Mouse (Mus musculus) embryonic stem cell, embryonic (primary cell): ENCODE measurements around the gene Snx30.

Experiments used
- CTCF ChIA-PET, 4 experiments: fragments of 300-600 bp in 2 of 4; fragments of 350-600 bp in 2 of 4; sonication (Branson Sonifier 250); formaldehyde crosslinking; loops; one replicate each; lab custom pipeline; 2022; ENCODE audit warnings: inconsistent platforms in 2 of 4; lab: Charles Lee
- POLR2A ChIA-PET, 4 experiments: fragments of 300-600 bp in 2 of 4; fragments of 350-600 bp in 2 of 4; sonication (Branson Sonifier 250); formaldehyde crosslinking; loops; one replicate each; lab custom pipeline; 2022; ENCODE audit warnings: antibody characterized with exemption in 4 of 4, inconsistent platforms in 1 of 4; lab: Charles Lee

The Snx30 gene

DNA sequence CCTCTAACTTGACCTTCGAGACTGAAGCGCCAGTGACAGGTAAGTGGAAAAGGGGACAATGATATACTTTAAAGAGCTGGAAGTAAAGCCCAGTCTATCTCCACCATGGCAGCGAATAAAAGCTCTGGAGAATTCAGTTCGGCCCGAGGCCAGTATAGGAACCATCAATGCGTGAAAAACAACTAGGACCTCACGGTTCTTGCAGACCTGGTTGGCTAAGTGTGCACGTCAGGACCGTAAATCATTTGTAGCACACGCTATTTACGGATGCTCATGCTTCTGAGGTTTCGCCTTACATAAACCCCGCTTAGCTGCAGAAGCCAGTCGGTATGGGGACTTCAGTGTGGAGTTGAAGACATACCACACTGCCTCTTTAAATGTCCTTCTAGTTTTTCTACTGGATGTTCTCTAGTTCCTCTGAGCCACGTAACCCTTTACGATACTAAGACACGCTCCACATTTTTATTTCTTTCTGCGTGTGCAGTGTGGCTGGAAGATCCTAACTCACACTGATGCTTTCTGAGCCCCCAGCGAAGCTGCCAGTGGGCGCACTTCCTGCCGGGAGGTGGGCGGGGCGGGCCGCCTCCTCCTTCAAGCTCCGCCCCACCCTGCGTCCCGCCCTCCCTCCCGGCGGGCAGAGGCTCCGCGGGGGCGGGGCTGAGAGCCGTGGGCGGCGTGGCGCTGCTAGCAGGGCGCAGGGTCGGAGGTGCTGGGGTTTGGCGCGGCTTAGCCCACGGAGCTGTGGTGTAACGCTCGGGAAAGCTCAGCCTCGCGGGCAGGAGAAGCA lies at the start of gene Snx30:
Snx30 (plus strand) TSS at position 660 of the 787 bp plus-strand sequence.
- CTCF ChIA-PET = interaction anchor here in 3 of 4 experiments (0.6 to 1.2 kb wide), 14 partner anchors 8 to 123 kb away, joined by 3 to 9 read pairs (median 3); no protein-coding TSS in a partner anchor

DNA sequence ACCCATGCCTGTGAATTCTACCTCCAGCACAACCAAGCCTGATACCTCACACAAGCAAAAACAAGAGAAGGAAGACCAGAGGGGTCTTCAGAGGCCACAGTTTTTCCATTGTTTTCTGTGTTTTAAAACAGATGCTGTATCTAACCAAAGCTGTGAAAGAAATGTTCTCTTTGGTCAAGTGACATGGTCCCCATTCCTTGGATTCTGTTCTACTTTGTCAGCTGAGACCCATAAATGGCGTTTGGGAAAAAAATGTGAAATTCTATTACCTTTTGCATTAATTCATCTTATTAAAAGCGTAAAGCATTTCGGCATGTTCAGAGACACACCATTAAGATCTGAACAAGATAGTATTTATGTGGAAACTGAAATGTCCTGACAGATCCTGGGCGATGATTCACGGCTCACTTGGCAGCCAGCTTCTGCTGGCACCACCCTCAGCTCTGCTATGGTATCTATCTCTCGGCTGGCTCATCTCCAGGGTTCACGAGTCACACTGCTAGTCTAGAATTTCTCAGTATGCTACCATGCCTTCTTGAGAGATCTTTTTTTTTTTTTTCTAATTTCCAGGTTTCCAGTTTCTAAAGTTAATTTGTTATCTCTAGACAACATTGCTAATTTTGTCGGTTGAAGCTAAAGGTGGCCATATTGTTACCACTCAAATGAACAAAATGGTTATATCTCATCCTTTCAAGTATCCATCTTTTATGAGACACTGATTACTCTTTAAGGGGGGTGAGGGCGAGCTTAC lies 49.1 kb upstream of the Snx30 start:
- CTCF ChIA-PET = interaction anchor here in 1 of 4 experiments (0.6 to 0.7 kb wide), 2 partner anchors 72 to 113 kb away, joined by 3 read pairs; no protein-coding TSS in a partner anchor
- POLR2A ChIA-PET = interaction anchor here in 2 of 4 experiments (0.6 to 1.5 kb wide), 4 partner anchors 8 to 354 kb away, joined by 3 to 4 read pairs (median 3); no protein-coding TSS in a partner anchor

More for the DNA sequence above, at the start of gene Snx30:
- POLR2A ChIA-PET = interaction anchor here in 3 of 4 experiments (0.7 to 4.5 kb wide), 62 partner anchors 8 to 384 kb away, joined by 3 to 62 read pairs (median 5); partner anchors contain the start of genes E130308A19Rik (in 2 of the 3), Slc46a2 (in 2 of the 3), Hsdl2 (in 1 of the 3) and Mup6 (in 1 of the 3)

DNA sequence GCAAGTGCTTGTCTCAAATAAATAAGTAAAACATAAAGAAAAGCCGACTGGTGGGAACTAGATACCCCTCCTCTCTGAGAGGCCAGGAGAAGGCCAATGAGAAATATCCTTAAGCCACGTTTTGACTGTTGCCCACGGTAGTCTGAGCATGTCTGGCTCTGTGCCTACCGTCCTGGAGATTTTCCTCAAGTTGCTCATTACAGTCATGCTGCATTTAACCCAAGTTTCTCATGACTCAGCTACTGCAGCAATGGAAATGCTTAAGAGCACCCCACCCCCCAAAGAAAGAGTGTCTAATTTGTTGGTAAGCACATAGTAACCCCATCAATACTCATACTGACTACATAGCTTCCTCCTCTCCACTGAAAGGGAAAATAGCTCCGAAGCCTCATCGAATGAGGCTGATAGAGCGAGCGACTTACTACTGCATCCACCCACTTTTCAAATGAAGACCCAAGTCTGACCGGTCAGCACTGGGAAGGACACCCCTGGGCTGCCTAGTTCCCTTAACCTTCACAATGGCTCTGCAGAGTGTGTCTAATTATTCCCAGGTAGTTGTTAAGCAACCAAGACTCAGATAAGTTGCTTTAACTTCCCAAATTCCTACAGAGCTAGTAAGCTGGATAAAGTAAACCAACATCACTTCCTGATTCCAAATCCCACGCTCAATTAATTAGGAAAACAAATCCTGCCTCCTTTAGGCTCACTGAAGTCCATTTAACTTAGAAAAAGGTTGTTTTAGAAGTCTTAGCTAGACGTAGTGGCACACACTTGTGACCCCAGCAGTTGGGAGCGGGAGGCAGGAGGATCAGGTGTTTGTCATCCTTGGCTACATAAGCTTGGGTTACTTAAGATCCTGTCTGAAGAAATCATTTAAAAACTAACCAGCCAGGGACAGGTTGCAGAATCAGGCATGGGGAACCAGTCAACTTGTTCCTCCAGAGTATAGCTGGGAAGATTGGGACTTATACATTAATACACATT lies 47.9 kb upstream of the Snx30 start:
- CTCF ChIA-PET = interaction anchor here in 2 of 4 experiments (0.6 kb wide), 3 partner anchors 71 to 436 kb away, joined by 3 to 4 read pairs (median 3); no protein-coding TSS in a partner anchor

DNA sequence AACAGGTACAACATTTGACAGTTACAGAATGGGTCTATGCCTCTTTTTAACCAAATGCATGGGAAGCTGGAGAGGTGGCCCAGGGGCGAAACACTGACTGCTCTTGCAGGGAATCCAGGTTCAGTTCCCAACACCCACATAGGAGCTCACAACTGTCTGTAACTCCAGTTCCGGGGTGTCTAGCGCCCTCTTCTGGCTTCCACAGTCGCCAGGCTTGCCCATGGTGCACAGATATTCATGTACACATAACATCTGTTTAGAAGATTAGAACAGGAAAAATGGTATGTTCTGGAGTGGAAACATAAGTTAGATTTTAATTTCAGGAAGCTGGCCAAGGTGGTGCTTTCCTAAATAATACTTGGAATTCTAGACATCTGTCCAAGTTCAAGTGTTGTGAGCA lies 45.6 kb upstream of the Snx30 start:
- ChIA-PET CTCF (interaction anchor here (0.5 to 2.8 kb wide), 30 partner anchors 10 to 900 kb away, joined by 3 to 13 read pairs (median 4); no protein-coding TSS in a partner anchor), POLR2A (interaction anchor here (0.6 to 1.7 kb wide), 9 partner anchors 12 to 181 kb away, joined by 3 to 5 read pairs (median 3); partner anchors contain the start of gene E130308A19Rik (in 2 of the 4))

More for the DNA sequence above, 47.9 kb upstream of the Snx30 start:
- POLR2A ChIA-PET = interaction anchor here in 2 of 4 experiments (0.6 to 1.6 kb wide), 7 partner anchors 10 to 584 kb away, joined by 3 to 4 read pairs (median 3); no protein-coding TSS in a partner anchor

DNA sequence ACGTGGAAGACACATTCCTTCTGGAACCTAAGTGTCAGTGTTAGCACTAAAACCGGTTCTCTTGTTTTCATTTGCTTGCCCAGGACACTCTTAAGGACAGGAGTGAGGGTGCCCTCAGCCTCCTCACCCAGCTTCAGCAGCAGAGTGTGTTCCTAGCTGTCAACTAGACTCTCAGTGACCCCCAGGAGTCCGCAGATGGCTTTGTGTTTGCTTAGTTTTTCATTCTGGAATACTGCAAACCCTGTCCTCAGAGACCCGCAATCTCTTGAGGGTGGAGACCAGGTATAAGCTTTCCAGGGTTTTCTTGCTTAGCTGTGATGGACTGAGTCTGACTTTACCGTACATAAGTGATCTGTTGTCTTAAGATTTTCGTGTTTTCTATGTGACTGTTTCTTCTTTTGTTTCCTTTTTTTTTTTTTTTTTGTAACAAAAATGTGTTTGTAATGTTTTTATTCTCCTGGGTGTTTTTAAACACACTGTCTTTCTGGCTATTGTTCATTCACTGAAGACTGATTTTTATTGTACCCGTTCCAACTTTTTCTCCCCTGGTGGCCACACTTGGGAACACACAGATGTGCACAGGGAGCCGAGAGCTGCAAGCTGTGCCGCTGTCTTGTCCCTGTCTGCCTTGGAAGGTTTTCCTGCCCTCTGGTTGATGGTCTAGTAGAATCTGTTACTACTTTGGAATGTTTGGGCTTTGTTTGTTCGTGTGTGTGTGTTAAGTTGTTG lies 44.8 kb upstream of the Snx30 start:
- POLR2A ChIA-PET = interaction anchor here in 3 of 4 experiments (0.7 to 1.7 kb wide), 9 partner anchors 11 to 326 kb away, joined by 3 to 6 read pairs (median 3); partner anchors contain the start of gene E130308A19Rik (in 2 of the 3)
- CTCF ChIA-PET = interaction anchor here (0.6 to 2.8 kb wide), 52 partner anchors 9 to 1811 kb away, joined by 3 to 13 read pairs (median 4); partner anchors contain the start of gene Snx30 (in 1 of the 4)

DNA sequence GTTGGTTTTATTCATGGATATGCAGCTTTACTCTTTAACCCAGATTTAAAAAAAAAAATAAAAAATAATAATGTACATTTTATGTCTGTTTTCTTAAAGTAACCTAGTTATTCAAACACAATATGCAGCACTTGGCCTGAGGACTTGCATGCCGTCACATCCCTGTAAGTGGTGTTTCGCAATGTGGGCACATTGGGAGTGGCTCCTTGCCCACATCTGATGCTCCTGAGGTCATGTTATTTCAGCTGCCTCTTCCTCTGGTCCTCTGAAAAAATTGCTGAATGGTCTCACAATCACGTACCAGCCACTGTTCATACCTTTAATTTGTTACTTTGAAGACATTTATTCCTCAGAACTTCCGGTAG lies 44.3 kb upstream of the Snx30 start:
- POLR2A ChIA-PET = interaction anchor here in 1 of 4 experiments (0.7 to 1.7 kb wide), 5 partner anchors 10 to 326 kb away, joined by 3 to 6 read pairs (median 3); no protein-coding TSS in a partner anchor
- CTCF ChIA-PET = interaction anchor here (0.6 to 2.8 kb wide), 36 partner anchors 9 to 1810 kb away, joined by 3 to 13 read pairs (median 6); partner anchors contain the start of gene Snx30 (in 1 of the 4)

DNA sequence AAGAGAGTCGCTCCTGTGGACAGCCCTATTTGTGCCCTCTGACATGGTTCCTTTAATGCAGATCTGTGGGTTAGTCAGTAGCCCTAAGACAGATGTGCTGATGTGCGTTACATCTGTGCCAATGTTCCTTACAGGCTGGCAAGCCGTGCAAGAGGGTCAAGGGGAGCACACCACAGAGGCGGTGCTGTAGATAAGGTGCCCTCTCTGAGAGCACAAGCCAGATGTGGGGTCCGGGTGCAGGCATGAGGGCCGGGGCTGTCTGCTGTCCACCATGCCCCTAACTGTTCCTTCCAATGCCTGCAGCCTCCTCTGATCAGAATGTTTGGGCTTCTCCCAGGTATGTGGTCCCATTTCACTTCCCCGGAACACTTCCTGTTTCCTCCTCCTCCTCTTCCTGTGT lies 40.7 kb upstream of the Snx30 start:
- ChIA-PET POLR2A (interaction anchor here in 1 of 4 experiments (1.7 kb wide), 1 partner anchor 18 kb away, joined by 6 read pairs; no protein-coding TSS in a partner anchor), CTCF (no interaction called here)

DNA sequence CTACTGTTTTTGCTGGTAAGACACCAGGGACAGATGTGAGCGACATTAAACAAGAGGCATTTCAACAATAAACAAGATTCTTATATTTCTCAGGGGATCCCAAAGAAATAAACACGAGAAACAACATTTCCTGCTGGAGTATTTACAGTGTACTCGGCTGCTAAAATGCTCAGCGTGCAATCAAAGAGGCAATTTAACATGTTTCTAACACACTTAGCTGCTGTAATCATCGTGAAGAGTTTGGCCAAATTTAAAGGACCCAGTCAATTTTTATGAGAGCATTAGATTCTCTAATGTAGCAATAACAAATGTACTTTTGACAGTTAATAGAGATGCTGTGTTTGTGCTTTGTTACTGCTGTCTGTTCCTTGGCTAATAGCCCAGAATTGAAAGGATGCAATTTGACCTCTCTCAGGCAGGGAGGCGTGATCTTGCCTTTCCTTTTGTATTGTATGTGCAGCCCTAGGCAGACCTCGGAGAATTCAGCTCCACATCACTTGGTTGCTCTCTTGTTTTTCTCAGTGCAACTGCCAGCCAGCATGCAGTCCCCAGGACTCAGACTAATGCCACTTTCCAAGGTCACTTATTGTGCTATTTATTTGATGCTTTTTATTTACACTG lies 40.1 kb upstream of the Snx30 start:
- ChIA-PET POLR2A (interaction anchor here in 3 of 4 experiments (0.5 to 1.7 kb wide), 4 partner anchors 11 to 372 kb away, joined by 3 to 6 read pairs (median 4); no protein-coding TSS in a partner anchor), CTCF (interaction anchor here in 1 of 4 experiments (0.7 kb wide), 1 partner anchor 576 kb away, joined by 7 read pairs; the partner anchor contains the start of gene Ugcg)

DNA sequence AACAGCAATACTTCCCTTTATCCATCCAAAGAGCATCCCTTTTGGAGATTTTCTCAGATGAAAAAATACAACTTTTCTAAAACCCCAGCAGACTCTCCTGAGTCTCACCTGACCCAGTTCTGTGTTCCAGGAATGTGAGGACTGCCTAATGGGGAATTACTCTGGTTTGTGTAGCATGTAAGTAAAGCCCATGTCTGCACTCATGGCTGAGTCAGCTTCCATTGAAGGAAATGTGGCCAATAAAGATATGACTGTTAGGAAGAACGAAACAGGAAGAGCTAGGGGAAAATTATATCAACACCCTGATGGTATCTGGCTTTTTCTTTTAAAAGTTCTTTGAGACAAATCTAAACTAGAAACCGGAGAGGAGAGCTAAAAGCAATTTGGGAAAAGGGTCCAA lies 37.9 kb upstream of the Snx30 start:
- CTCF ChIA-PET = interaction anchor here in 1 of 4 experiments (1.4 kb wide), 1 partner anchor 13 kb away, joined by 3 read pairs; no protein-coding TSS in a partner anchor

DNA sequence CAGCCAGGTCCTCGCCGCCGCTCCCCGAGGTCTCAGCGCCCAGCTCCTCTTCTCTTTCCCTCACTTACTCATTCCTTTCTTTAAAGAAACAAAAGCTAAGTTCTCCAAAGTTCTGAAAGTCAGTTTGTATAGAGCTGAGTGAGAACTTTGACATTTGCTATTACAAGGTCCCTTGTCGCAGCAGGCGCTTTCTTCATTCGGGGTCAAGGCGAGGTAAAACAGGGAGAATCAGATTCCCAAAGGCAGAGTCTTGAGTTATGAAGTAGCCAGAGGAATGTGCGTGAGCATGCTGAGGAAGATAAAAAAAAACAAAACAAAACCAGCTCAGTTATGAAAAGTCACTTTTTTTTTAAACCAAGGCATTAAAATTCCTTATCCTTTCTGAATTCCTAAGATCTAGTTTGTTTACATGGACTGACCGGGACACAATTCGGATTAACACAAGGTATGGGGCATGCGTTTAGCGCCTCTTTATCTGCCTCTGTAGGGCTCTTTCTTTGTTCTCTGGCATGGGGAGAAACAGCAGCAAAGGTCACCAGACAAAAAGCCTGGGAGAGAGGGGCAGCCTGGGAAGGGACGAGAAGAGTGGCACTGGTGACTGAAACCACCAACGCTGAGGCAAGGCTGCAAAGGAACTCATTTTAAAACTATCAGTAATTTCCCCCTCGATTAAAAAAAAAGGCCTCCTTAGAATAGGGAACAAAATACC lies 33.3 kb upstream of the Snx30 start:
- ChIA-PET POLR2A (interaction anchor here in 2 of 4 experiments (0.7 to 2.3 kb wide), 11 partner anchors 8 to 191 kb away, joined by 3 to 13 read pairs (median 4); partner anchors contain the start of genes Hsdl2 (in 1 of the 2) and Snx30 (in 1 of the 2)), CTCF (interaction anchor here (0.5 to 2.0 kb wide), 4 partner anchors 12 to 44 kb away, joined by 3 to 5 read pairs (median 4); no protein-coding TSS in a partner anchor)

More for the DNA sequence above, 37.9 kb upstream of the Snx30 start:
- POLR2A ChIA-PET = interaction anchor here in 2 of 4 experiments (0.5 to 1.6 kb wide), 5 partner anchors 9 to 29 kb away, joined by 3 to 6 read pairs (median 4); no protein-coding TSS in a partner anchor

DNA sequence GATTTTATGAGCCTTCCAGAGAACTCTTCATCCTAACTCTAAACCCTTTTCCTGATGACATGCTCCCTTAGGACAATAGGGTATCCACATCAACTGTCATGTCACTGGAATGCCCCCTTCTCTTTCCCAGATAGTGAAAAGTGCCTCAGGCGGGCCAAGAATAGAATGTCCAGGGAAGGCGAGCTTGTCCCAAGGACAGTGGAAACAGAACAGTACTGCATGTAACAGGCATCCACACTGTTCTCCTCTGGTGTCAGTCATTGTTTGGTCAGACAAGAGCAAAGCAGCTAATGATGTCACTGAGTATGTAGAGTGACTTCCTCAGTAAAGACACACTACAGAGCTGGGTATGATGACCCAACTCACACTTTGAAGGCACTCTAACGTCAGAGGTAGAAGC lies 27.8 kb upstream of the Snx30 start:
- POLR2A ChIA-PET = interaction anchor here in 2 of 4 experiments (0.6 to 2.0 kb wide), 6 partner anchors 8 to 184 kb away, joined by 3 to 6 read pairs (median 4); partner anchors contain the start of gene Snx30 (in 1 of the 2)
- CTCF ChIA-PET = interaction anchor here in 2 of 4 experiments (0.8 to 3.0 kb wide), 3 partner anchors 16 to 151 kb away, joined by 3 to 13 read pairs (median 3); no protein-coding TSS in a partner anchor

DNA sequence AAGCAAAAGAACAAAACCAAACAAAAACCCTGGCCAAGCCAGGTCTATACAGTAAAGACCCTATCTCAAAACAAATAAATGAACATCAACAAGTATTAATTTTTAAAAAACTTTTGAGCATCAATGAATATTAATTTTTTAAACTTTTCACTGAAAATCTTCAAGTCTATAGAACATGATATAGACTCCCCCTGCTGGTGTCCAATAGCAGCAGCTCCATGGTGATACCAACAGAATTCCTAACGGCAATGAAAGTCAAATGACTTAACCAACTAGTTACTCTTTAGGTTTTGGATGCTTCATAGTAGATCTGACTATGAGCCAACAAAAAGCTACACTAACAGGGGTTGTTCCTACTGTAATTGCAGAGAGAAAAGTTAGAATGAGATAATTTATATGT lies 25.1 kb upstream of the Snx30 start:
- CTCF ChIA-PET = interaction anchor here (0.6 to 1.9 kb wide), 9 partner anchors 13 to 159 kb away, joined by 3 to 11 read pairs (median 3); partner anchors contain the start of gene Snx30 (in 1 of the 4)
- POLR2A ChIA-PET = interaction anchor here in 3 of 4 experiments (0.6 to 7.5 kb wide), 11 partner anchors 9 to 822 kb away, joined by 3 to 55 read pairs (median 3); partner anchors contain the start of genes Snx30 (in 2 of the 3) and E130308A19Rik (in 1 of the 3)

DNA sequence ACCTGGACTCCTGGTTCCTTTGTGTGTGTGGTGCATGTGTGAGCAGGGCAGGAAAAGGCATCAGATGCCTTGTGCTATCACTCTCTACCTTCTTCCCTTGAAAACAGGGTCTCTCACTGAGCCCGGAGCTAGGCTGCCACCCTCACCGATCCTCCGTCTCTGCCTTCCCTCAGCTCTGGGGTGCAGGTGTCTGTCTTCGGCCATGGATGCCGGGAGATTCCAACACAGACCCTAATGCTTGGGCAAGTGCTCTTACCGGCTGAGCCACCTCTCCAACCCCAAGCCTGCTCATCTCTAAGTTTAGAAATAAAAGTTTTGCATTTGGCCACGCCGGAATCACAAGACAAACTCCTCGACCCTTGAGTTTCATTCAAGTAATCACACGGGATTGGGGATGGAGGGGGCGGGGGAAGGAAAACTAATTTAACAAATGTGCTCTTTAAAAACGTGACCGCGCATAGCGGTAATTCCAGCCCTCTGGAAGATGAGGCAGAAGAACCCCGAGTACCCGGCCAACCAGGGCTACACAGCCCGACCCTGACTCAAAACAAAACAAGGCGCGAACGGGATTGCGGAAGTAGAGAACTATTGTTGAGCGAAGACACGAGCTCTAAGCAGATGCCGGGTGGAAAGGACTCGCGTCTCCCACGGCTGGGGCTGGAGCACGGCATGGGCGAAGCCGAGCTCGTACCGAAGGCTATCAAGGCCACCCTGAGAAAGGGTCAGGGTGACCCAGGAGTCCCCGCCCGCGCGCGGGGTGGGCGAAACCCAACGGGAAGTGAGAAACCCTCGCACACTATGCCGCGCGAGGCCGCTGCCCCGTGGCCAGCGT lies 22.6 kb upstream of the Snx30 start:
- ChIA-PET CTCF (interaction anchor here (0.6 to 5.0 kb wide), 5 partner anchors 11 to 145 kb away, joined by 3 to 26 read pairs (median 3); no protein-coding TSS in a partner anchor), POLR2A (interaction anchor here (0.6 to 7.5 kb wide), 41 partner anchors 8 to 594 kb away, joined by 3 to 55 read pairs (median 4); partner anchors contain the start of genes Snx30 (in 3 of the 4), E130308A19Rik (in 2 of the 4), Hsdl2 (in 1 of the 4) and Ugcg (in 1 of the 4))
